Mouse (Mus musculus): ENCODE measurements at regions not wholly inside any gene's neighbourhood (a gene's known extent, or its start where the extent isn't known, plus 50 kb on each side); places are given as distances from the start of the nearest gene placed in this dataset.
A peak's percentile ranks its signal among the peaks of the same experiment; 100 is the strongest.

- DNase-seq = no peak
Measured at GRCm38 (mm10) chr9:32815473-32815872, 179.5 kb downstream of the Ets1 start.

- peak; percentile 58 to 71 for DNase-seq
Measured at GRCm38 (mm10) chr9:32816649-32817425, 180.8 kb downstream of the Ets1 start.

DNA sequence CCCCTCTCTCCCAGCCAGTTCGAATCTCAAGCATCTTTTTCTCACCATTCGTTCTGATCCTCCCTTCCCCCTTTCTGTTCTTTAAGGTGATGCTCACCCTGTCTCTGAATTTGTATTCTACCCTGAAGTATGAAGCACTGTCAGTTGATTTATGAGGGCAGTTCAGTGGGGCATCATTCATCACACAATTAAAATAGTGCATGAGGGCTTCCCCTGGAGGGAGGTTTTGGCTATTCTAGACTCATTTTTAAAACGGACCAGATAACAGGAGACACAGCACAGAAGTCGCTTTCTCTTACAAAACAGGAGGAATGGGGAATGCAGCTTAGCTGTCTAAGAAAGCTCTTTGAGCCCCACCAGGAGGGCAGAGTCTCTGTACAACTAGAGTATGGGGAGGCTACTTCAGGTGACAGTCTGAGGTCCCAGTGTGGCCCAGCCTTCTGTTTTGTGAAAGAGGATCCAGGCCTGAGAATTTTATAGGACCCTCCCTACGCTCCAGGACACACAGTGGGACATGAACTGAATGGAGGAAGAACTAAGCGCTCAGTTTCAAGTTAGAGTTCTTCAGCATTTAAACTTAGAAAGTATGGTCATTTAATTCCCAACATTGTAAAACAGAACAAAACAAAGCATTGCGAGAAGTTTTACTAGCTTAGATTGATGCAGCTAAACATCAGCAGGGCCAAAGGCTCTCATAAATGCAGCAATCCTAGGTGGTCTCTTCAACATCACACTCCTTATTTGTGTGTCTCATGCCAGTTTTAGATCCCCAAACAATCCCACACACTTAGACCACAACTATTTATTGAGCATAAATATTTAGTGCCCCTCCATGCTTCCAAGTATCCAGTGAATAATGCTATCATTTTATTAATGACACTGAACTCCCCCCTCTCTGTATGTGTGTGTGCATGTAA is 181.7 kb downstream of the Ets1 start:
- peak; percentile 29 to 50 for DNase-seq

- peak in 1 of 2 experiments; percentile 25 for DNase-seq
Measured at GRCm38 (mm10) chr9:32823439-32824133, 187.6 kb downstream of the Ets1 start.

GRCm38 (mm10) chr9:32824134-32824531 is 188.1 kb downstream of the Ets1 start:
- DNase-seq = no peak

GRCm38 (mm10) chr9:32830268-32830891 is 194.4 kb downstream of the Ets1 start:
- DNase-seq = peak in 1 of 2 experiments; percentile 27

DNA sequence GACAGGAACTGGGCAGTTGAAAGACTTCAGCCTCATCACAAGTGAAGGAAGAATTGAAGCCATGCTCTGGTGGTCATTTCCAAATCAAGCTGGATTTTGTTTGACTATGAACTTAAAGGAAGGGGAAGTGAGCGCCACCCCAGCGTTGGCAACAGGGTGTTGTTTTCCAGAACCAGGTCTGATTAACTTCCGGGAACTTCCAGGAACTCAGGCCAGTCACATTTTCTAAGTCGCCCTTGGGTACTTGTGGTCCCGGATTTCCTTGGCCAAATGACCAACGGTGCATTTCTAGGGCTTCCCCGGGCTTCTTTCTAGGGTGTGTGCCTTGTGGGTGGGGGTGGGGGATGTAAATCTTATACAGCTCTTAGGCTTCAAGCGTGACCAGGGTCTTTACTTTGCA is 197.4 kb downstream of the Ets1 start:
- no peak for DNase-seq

- DNase-seq = peak in 1 of 2 experiments; percentile 17
Measured at GRCm38 (mm10) chr9:32834751-32835625, 199.0 kb downstream of the Ets1 start.

DNA sequence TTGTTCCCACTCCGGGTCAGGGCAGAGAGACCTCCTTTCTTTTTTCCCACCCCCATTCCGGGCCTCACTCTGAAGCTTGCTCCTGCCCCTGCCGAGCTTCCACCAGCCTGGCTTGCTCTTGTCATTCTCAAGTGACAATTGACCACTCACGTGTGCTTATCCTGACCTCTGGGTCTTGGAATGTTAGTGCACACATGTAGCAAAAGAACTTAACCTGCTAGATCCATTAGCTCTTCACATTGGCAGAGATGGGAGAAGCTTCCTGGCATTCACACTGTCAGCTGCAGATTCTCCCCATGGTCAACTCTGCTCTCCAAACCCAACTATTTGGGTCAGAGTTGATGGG is 199.6 kb downstream of the Ets1 start:
- DNase-seq = peak in 1 of 2 experiments; percentile 13

DNA sequence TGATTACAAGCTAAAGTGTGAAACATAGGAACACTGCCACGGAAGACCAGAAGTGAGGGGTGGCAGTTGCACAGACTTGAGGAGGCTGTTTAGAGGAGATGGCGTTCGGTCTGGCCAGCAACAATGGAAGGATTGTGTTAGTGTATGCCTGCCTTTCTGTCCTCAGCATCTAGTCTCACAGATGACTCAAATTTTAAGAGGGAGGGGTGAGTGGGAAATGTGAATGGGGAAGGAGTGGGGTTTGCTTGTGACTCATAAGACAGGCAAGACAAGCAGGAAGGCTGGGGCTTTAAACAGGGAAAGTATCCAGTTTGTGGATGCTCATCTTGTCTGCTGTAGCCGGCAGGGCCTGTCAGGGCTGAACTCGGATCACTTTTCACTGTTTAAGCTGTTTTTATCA is 200.3 kb downstream of the Ets1 start:
- no peak for DNase-seq

GRCm38 (mm10) chr9:32847361-32847760 is 211.3 kb downstream of the Ets1 start:
- no peak for DNase-seq

DNA sequence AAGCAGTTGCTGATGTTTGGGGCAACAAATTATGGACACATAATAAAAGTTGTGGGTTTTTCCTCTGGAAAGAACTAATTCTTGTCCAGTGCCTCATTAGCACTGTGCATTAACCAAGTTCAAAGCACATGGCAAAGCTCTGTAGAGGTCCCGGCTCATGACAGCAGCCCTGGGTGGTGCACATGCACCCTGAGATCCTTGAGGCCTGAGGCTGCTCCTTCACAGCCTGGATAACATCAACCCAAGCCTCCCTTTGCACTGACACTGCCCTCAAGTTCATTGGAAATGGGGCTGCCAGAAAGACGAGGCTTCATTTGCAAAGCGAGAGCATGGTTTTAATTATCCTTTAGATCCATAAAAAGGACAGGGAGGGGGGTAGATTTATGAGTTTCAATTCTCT is 216.3 kb downstream of the Ets1 start:
- no peak for DNase-seq

GRCm38 (mm10) chr9:32863286-32863685 is 227.3 kb downstream of the Ets1 start:
- DNase-seq = peak in 1 of 2 experiments; percentile 26

- no peak for DNase-seq
Measured at GRCm38 (mm10) chr9:32868936-32869335, 232.9 kb downstream of the Ets1 start.

GRCm38 (mm10) chr9:32874306-32874875 is 238.4 kb downstream of the Ets1 start:
- DNase-seq = peak; percentile 33 to 37

DNA sequence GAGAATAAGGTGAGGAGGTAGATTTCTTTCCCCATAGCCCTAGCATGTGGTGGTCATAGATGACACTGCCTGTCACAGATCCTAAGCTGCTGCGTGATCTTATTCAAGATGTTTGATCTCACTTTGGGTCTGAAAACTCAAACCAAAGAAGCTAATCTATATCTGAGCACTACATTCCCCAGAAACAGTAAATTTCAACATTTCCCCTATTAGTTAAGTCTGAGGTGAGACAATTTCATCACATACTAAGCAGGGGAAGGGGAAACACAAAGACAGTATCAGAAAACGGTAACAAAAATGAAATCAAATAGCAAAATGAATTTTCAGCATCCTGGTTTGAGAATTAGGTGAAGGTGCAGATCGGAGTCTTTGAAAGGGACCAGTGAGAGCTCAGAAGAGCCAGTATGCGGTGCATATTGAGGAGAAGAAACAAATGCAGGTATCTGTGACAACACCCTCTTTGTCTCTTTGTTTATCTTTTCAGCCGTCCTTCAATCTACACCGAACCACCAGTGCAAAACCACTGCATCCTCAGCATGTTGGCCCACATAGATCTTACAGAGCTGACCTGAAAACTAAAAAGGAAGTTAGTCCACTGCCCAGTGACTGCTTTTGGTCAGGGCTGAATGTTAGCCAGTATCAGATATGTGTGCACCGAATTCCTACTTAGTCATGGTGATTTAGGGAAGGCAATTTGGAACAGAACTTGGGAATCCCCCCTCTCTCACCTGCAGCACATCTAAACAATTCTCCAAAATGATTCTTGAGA is 247.0 kb downstream of the Ets1 start:
- no peak for DNase-seq

- peak; percentile 26 to 45 for DNase-seq
Measured at GRCm38 (mm10) chr9:32886008-32886650, 250.1 kb downstream of the Ets1 start.

GRCm38 (mm10) chr9:32899801-32900200 is 263.8 kb downstream of the Ets1 start:
- no peak for DNase-seq

- peak; percentile 50 to 70 for DNase-seq
Measured at GRCm38 (mm10) chr9:32901287-32901686, 265.3 kb downstream of the Ets1 start.

Data from kidney, postnatal 4 days (tissue).